Mouse (Mus musculus): Measurements from ENCODE around the gene Hcls1. TPM values are rescaled to one million over a fixed set of nuclear protein-coding genes. Genes with fewer than 3 reads are reported as not detected.

Gene Hcls1
- total and polyA plus RNA-seq, 2 experiments from 2014 or later: 0.78 to 2.2 TPM

GRCm38 (mm10) chr16:36903156-36903555 lies 31.6 kb upstream of the Hcls1 start:
- H3K27me3 ChIP-seq (ENCODE audit: insufficient read depth, low read length): no peaks in the 10 kb centered on the region
- H3K9me3 ChIP-seq (ENCODE audit: low read length): no peaks in the 10 kb centered on the region
- DNase-seq (ENCODE audit: low spot score) (no peak), ATAC-seq (no peak)
- no peak overlapping the region for H3K4me3 ChIP-seq (ENCODE audit: low read length)
- WGBS: 93% methylated on average over 5 of the region's 5 CpGs
- H3K4me1 ChIP-seq (ENCODE audit: insufficient read depth, low read length): no peaks in the 10 kb centered on the region
- H3K36me3 ChIP-seq (ENCODE audit: insufficient read depth, low read length): peaks cover 55% of the 10 kb centered on the region
- no peak overlapping the region for H3K27ac ChIP-seq
- no peak overlapping the region for H3K9ac ChIP-seq (replicated peaks; ENCODE audit: low read length)
- H3K4me2 ChIP-seq (ENCODE audit: low read depth, low read length): no peak overlapping the region
- no peak for TF ChIP-seq CTCF (IDR thresholded peaks at IDR 0.05; ENCODE audit: low read depth)

- peaks cover 50% of the 10 kb centered on the region for H3K36me3 ChIP-seq (ENCODE audit: insufficient read depth, low read length)
- WGBS: 89% methylated on average over 10 of the region's 10 CpGs
- no peak for DNase-seq (ENCODE audit: low spot score)
Observed at GRCm38 (mm10) chr16:36911909-36912308, 22.9 kb upstream of the Hcls1 start.

GRCm38 (mm10) chr16:36912311-36912710 lies 22.5 kb upstream of the Hcls1 start:
- Histone ChIP-seq H3K4me3 (ENCODE audit: low read length) (no peak overlapping the region), H3K9ac (replicated peaks; ENCODE audit: low read length) (no peak overlapping the region), H3K27me3 (ENCODE audit: insufficient read depth, low read length) (no peaks in the 10 kb centered on the region), H3K4me2 (ENCODE audit: low read depth, low read length) (no peak overlapping the region), H3K27ac (no peak overlapping the region), H3K9me3 (ENCODE audit: low read length) (no peaks in the 10 kb centered on the region), H3K4me1 (ENCODE audit: insufficient read depth, low read length) (no peaks in the 10 kb centered on the region), H3K36me3 (ENCODE audit: insufficient read depth, low read length) (peaks cover 55% of the 10 kb centered on the region)
- 93% methylated on average over 13 of the region's 13 CpGs for WGBS
- no peak for TF ChIP-seq CTCF (IDR thresholded peaks at IDR 0.05; ENCODE audit: low read depth)
- ATAC-seq (no peak), DNase-seq (ENCODE audit: low spot score) (no peak)

More at GRCm38 (mm10) chr16:36911909-36912308, 22.9 kb upstream of the Hcls1 start:
- Histone ChIP-seq H3K9ac (replicated peaks; ENCODE audit: low read length) (no peak overlapping the region), H3K4me3 (ENCODE audit: low read length) (no peak overlapping the region), H3K27me3 (ENCODE audit: insufficient read depth, low read length) (no peaks in the 10 kb centered on the region), H3K4me1 (ENCODE audit: insufficient read depth, low read length) (no peaks in the 10 kb centered on the region), H3K9me3 (ENCODE audit: low read length) (no peaks in the 10 kb centered on the region), H3K4me2 (ENCODE audit: low read depth, low read length) (no peak overlapping the region), H3K27ac (no peak overlapping the region)
- no peak for ATAC-seq
- TF ChIP-seq CTCF (IDR thresholded peaks at IDR 0.05; ENCODE audit: low read depth): no peak

GRCm38 (mm10) chr16:36914195-36914594 lies 20.6 kb upstream of the Hcls1 start:
- no peak for TF ChIP-seq CTCF (IDR thresholded peaks at IDR 0.05; ENCODE audit: low read depth)
- 81% methylated on average over 5 of the region's 5 CpGs for WGBS

GRCm38 (mm10) chr16:36918505-36918904 lies 16.3 kb upstream of the Hcls1 start:
- Histone ChIP-seq H3K4me1 (ENCODE audit: insufficient read depth, low read length) (no peaks in the 10 kb centered on the region), H3K27ac (no peak overlapping the region), H3K4me2 (ENCODE audit: low read depth, low read length) (no peak overlapping the region), H3K9me3 (ENCODE audit: low read length) (no peaks in the 10 kb centered on the region), H3K36me3 (ENCODE audit: insufficient read depth, low read length) (peaks cover 56% of the 10 kb centered on the region), H3K9ac (replicated peaks; ENCODE audit: low read length) (no peak overlapping the region), H3K27me3 (ENCODE audit: insufficient read depth, low read length) (no peaks in the 10 kb centered on the region), H3K4me3 (ENCODE audit: low read length) (no peak overlapping the region)
- no peak for DNase-seq (ENCODE audit: low spot score)
- WGBS: 84% methylated on average over 10 of the region's 10 CpGs
- no peak for ATAC-seq
- no peak for TF ChIP-seq CTCF (IDR thresholded peaks at IDR 0.05; ENCODE audit: low read depth)

More at GRCm38 (mm10) chr16:36914195-36914594, 20.6 kb upstream of the Hcls1 start:
- Histone ChIP-seq H3K4me2 (ENCODE audit: low read depth, low read length) (no peak overlapping the region), H3K36me3 (ENCODE audit: insufficient read depth, low read length) (peaks cover 64% of the 10 kb centered on the region), H3K4me3 (ENCODE audit: low read length) (no peak overlapping the region), H3K4me1 (ENCODE audit: insufficient read depth, low read length) (no peaks in the 10 kb centered on the region), H3K9me3 (ENCODE audit: low read length) (no peaks in the 10 kb centered on the region), H3K27ac (no peak overlapping the region), H3K9ac (replicated peaks; ENCODE audit: low read length) (no peak overlapping the region), H3K27me3 (ENCODE audit: insufficient read depth, low read length) (no peaks in the 10 kb centered on the region)
- DNase-seq (ENCODE audit: low spot score): no peak
- ATAC-seq: no peak

- Histone ChIP-seq H3K36me3 (ENCODE audit: insufficient read depth, low read length) (peaks cover 56% of the 10 kb centered on the region), H3K27ac (no peak overlapping the region), H3K4me1 (ENCODE audit: insufficient read depth, low read length) (no peaks in the 10 kb centered on the region), H3K9me3 (ENCODE audit: low read length) (no peaks in the 10 kb centered on the region), H3K27me3 (ENCODE audit: insufficient read depth, low read length) (no peaks in the 10 kb centered on the region), H3K9ac (replicated peaks; ENCODE audit: low read length) (no peak overlapping the region), H3K4me3 (ENCODE audit: low read length) (no peak overlapping the region), H3K4me2 (ENCODE audit: low read depth, low read length) (no peak overlapping the region)
- no peak for ATAC-seq
- WGBS: 85% methylated on average over 3 of the region's 3 CpGs
- no peak for TF ChIP-seq CTCF (IDR thresholded peaks at IDR 0.05; ENCODE audit: low read depth)
- DNase-seq (ENCODE audit: low spot score): no peak
Observed at GRCm38 (mm10) chr16:36920410-36920809, 14.4 kb upstream of the Hcls1 start.

- no peak overlapping the region for H3K9ac ChIP-seq (replicated peaks; ENCODE audit: low read length)
- no peak for TF ChIP-seq CTCF (IDR thresholded peaks at IDR 0.05; ENCODE audit: low read depth)
- H3K27me3 ChIP-seq (ENCODE audit: insufficient read depth, low read length): no peaks in the 10 kb centered on the region
- no peaks in the 10 kb centered on the region for H3K4me1 ChIP-seq (ENCODE audit: insufficient read depth, low read length)
- DNase-seq (ENCODE audit: low spot score) (no peak), ATAC-seq (no peak)
- no peak overlapping the region for H3K4me2 ChIP-seq (ENCODE audit: low read depth, low read length)
- no peak overlapping the region for H3K27ac ChIP-seq
- peaks cover 56% of the 10 kb centered on the region for H3K36me3 ChIP-seq (ENCODE audit: insufficient read depth, low read length)
- no peak overlapping the region for H3K4me3 ChIP-seq (ENCODE audit: low read length)
- 94% methylated on average over 8 of the region's 8 CpGs for WGBS
- no peaks in the 10 kb centered on the region for H3K9me3 ChIP-seq (ENCODE audit: low read length)
Observed at GRCm38 (mm10) chr16:36921067-36921613, 13.6 kb upstream of the Hcls1 start.

All from hindbrain, postnatal 0 days (tissue).